In genomic region chrX:142305010-142305868, GRCm38 (mm10) we compare ENCODE assay signal across 7 mouse cellular contexts. TPM values are rescaled to one million over a fixed set of nuclear protein-coding genes. Genes with fewer than 3 reads are reported as not detected.
DNase-seq lines count a peak whose midpoint lies in the region; ATAC-seq lines count a peak whose summit lies in the region.

No protein-coding gene starts in this region.

- H3K36me3 ChIP-seq in liver, embryonic 11.5 days (ENCODE audit: control insufficient read depth, insufficient read depth, low read length) = no peaks in the 10 kb centered on the region
- H3K36me3 ChIP-seq in embryonic facial prominence, embryonic 11.5 days (replicated peaks; ENCODE audit: control insufficient read depth, insufficient read depth, low read depth, low read length) = no peaks in the 10 kb centered on the region
- H3K36me3 ChIP-seq in hindbrain, embryonic 15.5 days = no peaks in the 10 kb centered on the region
- no peaks in the 10 kb centered on the region for H3K36me3 ChIP-seq in midbrain, embryonic 11.5 days (ENCODE audit: control insufficient read depth, insufficient read depth, low read length)

- H3K9ac ChIP-seq in liver, embryonic 11.5 days (ENCODE audit: low read depth, low read length) = no peak overlapping the region
- peak overlapping the region; percentile 37 for H3K9ac ChIP-seq in embryonic facial prominence, embryonic 11.5 days (replicated peaks; ENCODE audit: low read length)
- H3K9ac ChIP-seq in hindbrain, embryonic 15.5 days = no peak overlapping the region
- H3K9ac ChIP-seq in midbrain, embryonic 11.5 days (ENCODE audit: low read length) = peak overlapping the region; percentile 49

- ATAC-seq in liver, embryonic 11.5 days (replicated peaks; ENCODE audit: low FRiP score) = no peak
- peak; percentile 36; the same call in 1 of the 2 replicates for ATAC-seq in embryonic facial prominence, embryonic 11.5 days (replicated peaks; ENCODE audit: insufficient number of reproducible peaks, low FRiP score, low TSS enrichment, low read depth)
- ATAC-seq in hindbrain, embryonic 15.5 days (ENCODE audit: low FRiP score, low read depth) = peak; percentile 91
- peak; percentile 61 for ATAC-seq in midbrain, embryonic 11.5 days (ENCODE audit: low FRiP score)

- 0 out of 2 replicates have a peak overlapping the region, but pooled peaks have one; percentile 21 for H3K4me3 ChIP-seq in liver, embryonic 11.5 days (ENCODE audit: low read depth, low read length)
- H3K4me3 ChIP-seq in embryonic facial prominence, embryonic 11.5 days (ENCODE audit: low read depth, low read length) = peak overlapping the region; percentile 21
- peak overlapping the region; percentile 14 for H3K4me3 ChIP-seq in hindbrain, embryonic 15.5 days
- peak overlapping the region; percentile 18 for H3K4me3 ChIP-seq in midbrain, embryonic 11.5 days (ENCODE audit: low read depth, low read length)

- no peak overlapping the region for H3K27ac ChIP-seq in liver, embryonic 11.5 days (ENCODE audit: low read depth, low read length)
- H3K27ac ChIP-seq in embryonic facial prominence, embryonic 11.5 days (replicated peaks; ENCODE audit: low read depth, low read length) = no peak overlapping the region
- H3K27ac ChIP-seq in hindbrain, embryonic 15.5 days (replicated peaks) = peak overlapping the region; percentile 68
- no peak overlapping the region for H3K27ac ChIP-seq in midbrain, embryonic 11.5 days (ENCODE audit: low read depth, low read length)

- no peaks in the 10 kb centered on the region for H3K9me3 ChIP-seq in liver, embryonic 11.5 days (ENCODE audit: control insufficient read depth, low read length)
- H3K9me3 ChIP-seq in embryonic facial prominence, embryonic 11.5 days (replicated peaks; ENCODE audit: control insufficient read depth, low read length) = no peaks in the 10 kb centered on the region
- H3K9me3 ChIP-seq in hindbrain, embryonic 15.5 days = no peaks in the 10 kb centered on the region
- H3K9me3 ChIP-seq in midbrain, embryonic 11.5 days (ENCODE audit: control insufficient read depth, low read length) = no peaks in the 10 kb centered on the region

- no peaks in the 10 kb centered on the region for H3K4me1 ChIP-seq in liver, embryonic 11.5 days (replicated peaks; ENCODE audit: control insufficient read depth, insufficient read depth, low read length)
- H3K4me1 ChIP-seq in embryonic facial prominence, embryonic 11.5 days (ENCODE audit: control insufficient read depth, insufficient read depth, low read length) = no peaks in the 10 kb centered on the region
- H3K4me1 ChIP-seq in hindbrain, embryonic 15.5 days (replicated peaks) = peaks cover 6% of the 10 kb centered on the region; the same call in 1 of the 2 replicates
- H3K4me1 ChIP-seq in midbrain, embryonic 11.5 days (ENCODE audit: control insufficient read depth, insufficient read depth, low read length) = no peaks in the 10 kb centered on the region

- no peak for DNase-seq in liver, embryonic 11.5 days (ENCODE audit: low spot score)
- no peak for DNase-seq in liver
- DNase-seq in embryonic facial prominence, embryonic 11.5 days (ENCODE audit: low spot score) = peak; percentile 1
- DNase-seq in midbrain, embryonic 11.5 days (ENCODE audit: low spot score, missing footprints) = peak; percentile 85
- no peak for DNase-seq in adrenal gland, adult 2 months
- DNase-seq in thymus, postnatal 10 days (ENCODE audit: low spot score in 2 of 2) = no peak

- H3K27me3 ChIP-seq in liver, embryonic 11.5 days (replicated peaks; ENCODE audit: control insufficient read depth, insufficient read depth, low read length) = peaks cover 37% of the 10 kb centered on the region
- 0 out of 2 replicates have a peak, but pooled peaks cover 2% of the 10 kb centered on the region for H3K27me3 ChIP-seq in embryonic facial prominence, embryonic 11.5 days (ENCODE audit: control insufficient read depth, insufficient read depth, low read length)
- H3K27me3 ChIP-seq in hindbrain, embryonic 15.5 days = peaks cover 2% of the 10 kb centered on the region; the same call in 1 of the 2 replicates
- peaks cover 17% of the 10 kb centered on the region for H3K27me3 ChIP-seq in midbrain, embryonic 11.5 days (ENCODE audit: control insufficient read depth, insufficient read depth, low read length)

- WGBS in liver, embryonic 11.5 days = 33% methylated on average over 35 of the region's 35 CpGs
- WGBS in embryonic facial prominence, embryonic 11.5 days = 26% methylated on average over 33 of the region's 35 CpGs
- 25% methylated on average over 32 of the region's 35 CpGs for WGBS in hindbrain, embryonic 15.5 days
- WGBS in midbrain, embryonic 11.5 days = 29% methylated on average over 34 of the region's 35 CpGs

- peak overlapping the region; percentile 54 for H3K4me2 ChIP-seq in liver, embryonic 11.5 days
- H3K4me2 ChIP-seq in embryonic facial prominence, embryonic 11.5 days (ENCODE audit: low read depth, low read length) = peak overlapping the region; percentile 54
- H3K4me2 ChIP-seq in hindbrain, embryonic 15.5 days = peak overlapping the region; percentile 45
- H3K4me2 ChIP-seq in midbrain, embryonic 11.5 days = peak overlapping the region; percentile 44

RNA-seq across cellular contexts. Expression of gene Kcne1l, which starts 0.9 kb away (rescaled TPM):
- 4.3 and 4.4 TPM in 2 replicates for polyA plus RNA-seq in liver, embryonic 11.5 days (2014; fragmentation: Nextera tagmentation; extraction: Ambion mirVana)
- polyA plus RNA-seq in embryonic facial prominence, embryonic 11.5 days (2014; fragmentation: Nextera tagmentation; extraction: Ambion mirVana) = 20.0 and 20.5 TPM in 2 replicates
- polyA plus RNA-seq in hindbrain, embryonic 15.5 days (2015; fragmentation: Nextera tagmentation; extraction: Ambion mirVana) = 34.2 and 34.5 TPM in 2 replicates
- polyA plus RNA-seq in midbrain, embryonic 11.5 days (2014; fragmentation: Nextera tagmentation; extraction: Ambion mirVana) = 15.1 and 15.7 TPM in 2 replicates
- total RNA-seq in adrenal gland, adult 2 months (2021) = not detected
- polyA plus RNA-seq in adrenal gland, adult 2 months (2012; rRNA removed) = 0.40 and 0.75 TPM in 2 replicates

Comparison
In these comparisons a context has a peak if more than half of its experiments do, and no peak if none do; other contexts are left out.
1. DNase-seq: peak in embryonic facial prominence, embryonic 11.5 days (single experiment) and midbrain, embryonic 11.5 days (single experiment); none in liver, embryonic 11.5 days (single experiment), liver (single experiment), adrenal gland, adult 2 months (single experiment) and thymus, postnatal 10 days (0 of 2).
2. H3K9ac ChIP-seq: peak in embryonic facial prominence, embryonic 11.5 days (single experiment) and midbrain, embryonic 11.5 days (single experiment); none in liver, embryonic 11.5 days (single experiment) and hindbrain, embryonic 15.5 days (single experiment).
3. Peak in every context shown above with its lines, with median percentiles within 50 percentile points of each other: H3K4me2 ChIP-seq and H3K4me3 ChIP-seq.